Mouse (Mus musculus) common myeloid progenitor, adult 5-6 weeks (primary cell): ENCODE measurements around the gene Dnajc17. TPM values are rescaled to one million over a fixed set of nuclear protein-coding genes. Genes with fewer than 3 reads are reported as not detected.

Experiments
- ATAC-seq: replicated peaks from 2 replicates; pipeline ENCODE4 v1.8.0; 2016; ENCODE audit warnings: low read depth, mild to moderate bottlenecking, moderate TSS enrichment, inconsistent platforms; ENCODE audit not compliant: poor library complexity, severe bottlenecking
- total RNA-seq: library from RNA; stranded (forward); fragments of 200-1000, 187-1606 nt; gene quantifications from 2 replicates; pipeline ENCODE4 v1.2.3, GENCODE M21; 2017

Dnajc17 gene
- 41.5 and 46.6 TPM in 2 replicates for total RNA-seq

GRCm38 (mm10) chr2:119208344-119209175 is at the start of gene Dnajc17, which contains the start of gene Zfyve19:
TSS of gene Dnajc17 (minus strand) at chr2:119208795.
TSS of gene Zfyve19 (plus strand) at chr2:119208617.
- peak; percentile 93 for ATAC-seq

DNA sequence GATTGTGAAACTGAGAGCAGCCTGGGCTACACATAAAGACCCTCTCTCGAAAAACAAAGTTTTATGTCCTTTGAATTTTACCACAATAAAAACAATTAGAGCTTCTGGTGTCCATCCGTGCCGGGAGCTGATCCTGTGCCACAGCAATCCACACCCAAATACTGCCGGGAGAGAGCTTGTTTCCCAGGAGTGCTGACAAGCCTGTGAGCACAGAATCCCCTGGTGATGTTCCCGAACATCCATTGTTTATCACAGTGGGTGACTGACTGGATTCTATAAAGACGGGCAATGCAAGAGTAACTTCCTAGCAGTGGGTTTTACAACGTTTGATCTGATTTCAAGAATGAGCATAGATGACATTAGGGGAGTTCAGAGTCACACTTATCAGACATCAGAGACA is 46.4 kb upstream of the Dnajc17 start:
- no peak for ATAC-seq

- ATAC-seq = peak; percentile 89
These were observed 42.4 kb upstream of the Dnajc17 start for GRCm38 (mm10) chr2:119250826-119251478.

GRCm38 (mm10) chr2:119250377-119250776 is 41.8 kb upstream of the Dnajc17 start:
- no peak for ATAC-seq

DNA sequence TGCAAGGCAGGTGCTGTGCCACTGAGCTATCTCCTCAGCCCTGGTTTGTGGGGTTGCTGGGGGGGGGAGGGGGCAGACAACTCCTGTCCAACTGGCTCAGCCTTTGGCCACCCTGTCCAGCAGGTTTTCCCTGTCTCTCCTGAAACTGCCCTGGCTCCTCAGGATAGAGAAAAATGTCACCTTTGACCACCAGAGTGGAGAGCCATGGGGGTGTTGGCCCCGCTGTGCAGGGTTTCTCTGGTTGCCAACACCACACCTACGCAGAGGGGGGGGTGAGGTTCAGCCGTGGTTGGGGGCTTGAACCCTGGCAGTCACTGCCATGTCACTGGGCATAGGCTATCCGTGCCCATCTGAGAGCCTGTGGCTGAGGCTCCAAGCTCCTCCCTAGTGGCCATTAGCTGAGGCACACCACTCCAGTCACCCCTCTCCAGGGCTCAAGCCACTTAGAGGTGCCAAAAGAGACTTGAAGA is 41.0 kb upstream of the Dnajc17 start:
- 0 out of 2 replicates have a peak, but pooled peaks have one; percentile 15 for ATAC-seq

DNA sequence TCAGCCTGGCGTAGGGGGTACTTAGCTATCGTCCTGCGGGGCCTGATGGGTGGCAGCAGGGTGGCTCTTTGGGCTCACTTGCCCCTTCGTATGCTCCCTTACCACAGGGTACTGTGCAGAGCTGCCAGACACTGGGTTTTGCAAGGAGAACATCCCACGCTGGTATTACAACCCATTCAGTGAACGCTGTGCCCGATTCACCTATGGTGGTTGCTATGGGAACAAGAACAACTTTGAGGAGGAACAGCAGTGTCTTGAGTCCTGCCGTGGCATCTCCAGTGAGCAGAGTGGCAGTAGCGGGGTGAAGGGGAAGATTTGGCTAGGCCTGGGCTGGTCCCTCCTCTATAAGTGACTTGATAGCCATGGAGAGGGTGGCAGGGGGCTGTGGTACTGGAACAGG is 39.3 kb upstream of the Dnajc17 start:
- ATAC-seq = no peak

DNA sequence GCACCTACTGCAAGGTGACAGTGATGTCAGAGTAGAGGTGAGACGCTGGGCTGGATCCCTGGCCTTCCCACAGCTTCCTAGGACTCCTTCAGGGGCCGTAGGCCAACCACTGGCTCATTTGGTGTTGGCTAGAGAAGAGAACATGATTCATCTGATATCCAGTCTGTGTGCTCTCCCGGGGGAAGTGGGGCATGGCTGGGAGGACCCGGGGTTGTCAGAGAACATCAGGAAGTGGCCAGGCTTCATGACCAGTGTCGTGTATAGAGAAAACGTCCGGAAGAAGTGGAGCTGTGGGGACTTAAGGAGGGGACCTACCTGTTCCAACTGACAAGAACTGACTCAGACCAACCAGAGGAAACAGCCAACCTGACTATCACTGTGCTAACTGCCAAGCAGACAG is 36.7 kb upstream of the Dnajc17 start:
- ATAC-seq = no peak

- ATAC-seq = no peak
These were observed 34.0 kb upstream of the Dnajc17 start for GRCm38 (mm10) chr2:119242548-119242947.

DNA sequence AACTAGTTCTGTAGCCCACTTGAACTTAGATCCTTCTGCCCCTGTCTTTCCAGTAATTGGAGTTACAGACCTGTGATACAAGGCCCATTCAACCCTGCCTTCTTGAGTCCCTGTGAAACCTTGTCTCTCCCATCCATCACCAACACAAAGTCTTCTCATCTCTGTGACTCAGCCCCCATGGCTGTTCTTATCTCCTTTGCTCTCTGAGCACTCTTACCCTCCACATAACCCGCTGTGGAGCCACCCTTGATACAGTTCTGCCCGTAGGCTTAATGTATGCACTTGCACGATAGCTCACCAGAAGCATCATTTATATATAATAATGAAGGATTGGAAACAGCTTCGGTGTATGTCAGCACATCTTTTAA is 32.2 kb upstream of the Dnajc17 start:
- ATAC-seq = no peak

DNA sequence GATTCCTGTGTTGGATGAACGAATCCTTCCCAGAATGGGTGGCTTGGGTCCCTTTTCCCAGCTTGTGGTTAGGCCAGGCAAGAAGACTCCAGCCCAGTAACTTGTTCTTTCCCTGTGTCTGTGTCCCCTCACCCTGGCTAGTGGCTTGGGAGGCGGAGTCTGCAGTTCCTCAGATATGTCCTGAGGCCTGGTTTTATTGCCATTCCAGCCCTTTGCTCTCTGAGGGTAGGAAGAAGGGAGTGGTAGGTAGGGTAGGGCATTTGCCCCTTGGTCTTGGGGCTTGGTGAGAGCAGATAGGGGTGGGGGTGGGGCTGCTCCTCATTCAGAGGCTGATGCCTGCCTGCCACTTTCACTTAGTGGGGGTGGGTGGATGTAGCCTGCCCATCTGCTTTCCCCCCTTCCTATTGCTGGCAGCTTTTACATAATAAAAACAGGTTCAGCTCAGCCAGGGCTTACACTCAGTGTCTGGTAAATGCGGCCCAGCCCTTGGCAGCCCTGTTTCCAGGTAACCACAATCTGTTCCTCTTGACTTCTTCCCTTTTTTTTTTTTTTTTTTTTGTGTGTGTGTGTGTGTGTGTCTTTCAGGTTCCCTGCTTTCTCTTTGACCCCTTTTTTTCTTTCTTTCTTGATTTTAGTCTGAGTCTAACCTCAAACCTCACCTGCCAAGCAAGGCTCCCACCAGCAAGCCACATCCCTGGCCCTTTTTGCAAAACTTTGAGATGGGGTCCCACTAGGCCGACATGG is 31.7 kb upstream of the Dnajc17 start:
- ATAC-seq = peak; percentile 13; the same call in 1 of the 2 replicates

DNA sequence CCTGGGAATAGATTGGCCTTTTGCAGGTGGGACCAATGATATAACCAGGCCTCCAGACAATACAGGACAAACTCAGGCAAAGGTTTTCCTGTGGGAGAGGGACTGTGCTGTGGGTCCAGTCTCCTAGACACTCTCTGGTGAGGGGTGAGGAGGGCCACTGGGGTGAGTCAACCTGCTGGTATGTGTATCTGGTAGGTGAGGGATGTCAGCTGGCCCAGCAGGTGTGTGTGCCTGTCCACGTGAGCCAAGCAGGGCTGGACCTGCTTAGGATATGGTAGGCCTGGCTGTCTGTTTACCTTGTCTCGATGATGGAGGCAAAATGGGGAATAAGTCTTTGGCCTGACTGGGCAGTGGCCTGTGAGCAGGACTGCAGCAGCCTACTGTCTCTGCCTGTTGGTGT is 30.1 kb upstream of the Dnajc17 start:
- no peak for ATAC-seq

DNA sequence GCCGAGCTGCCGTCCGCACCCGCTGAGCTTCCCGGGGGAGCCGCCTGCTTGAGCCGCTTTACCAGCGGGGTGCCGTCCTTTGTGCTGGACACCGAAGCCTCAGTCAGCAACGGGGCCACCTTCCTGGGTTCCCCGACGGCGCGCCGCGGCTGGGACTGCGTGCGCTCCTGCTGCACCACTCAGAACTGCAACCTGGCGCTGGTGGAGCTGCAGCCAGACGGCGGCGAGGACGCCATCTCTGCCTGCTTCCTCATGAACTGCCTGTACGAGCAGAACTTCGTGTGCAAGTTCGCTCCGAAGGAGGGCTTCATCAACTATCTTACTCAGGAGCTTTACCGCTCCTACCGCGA is 29.3 kb upstream of the Dnajc17 start:
- peak; percentile 37; the same call in 1 of the 2 replicates for ATAC-seq

- ATAC-seq = 0 out of 2 replicates have a peak, but pooled peaks have one; percentile 31
These were observed 28.7 kb upstream of the Dnajc17 start, which contains the start of gene Spint1 for GRCm38 (mm10) chr2:119237210-119237870. TSS of gene Spint1 (plus strand) at chr2:119237362.

DNA sequence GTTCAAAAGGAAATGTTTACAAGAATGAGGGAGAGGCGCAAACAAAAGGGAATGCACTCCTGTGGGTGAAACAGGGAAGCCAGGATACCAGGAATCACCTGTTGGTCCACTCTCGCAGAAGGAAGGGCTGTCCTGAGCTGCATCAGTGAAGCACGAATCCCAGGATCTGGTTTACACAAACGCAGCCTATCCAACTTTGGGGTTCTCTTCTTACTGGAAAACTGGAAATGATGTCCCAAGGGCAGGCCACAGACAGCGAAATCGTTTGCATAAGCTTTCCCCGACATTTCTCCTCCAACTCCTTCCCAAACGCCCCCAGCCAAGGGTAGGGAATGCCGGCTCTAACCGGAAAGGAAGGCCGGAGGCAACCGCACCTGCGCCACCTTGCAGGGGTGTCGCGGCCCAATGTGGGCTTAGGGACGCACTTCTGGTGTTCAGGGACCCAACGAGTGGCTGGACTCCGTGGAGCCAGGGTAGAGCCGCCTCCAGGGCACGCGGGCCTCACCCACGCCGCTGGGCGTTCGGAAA is 28.2 kb upstream of the Dnajc17 start:
- ATAC-seq = no peak

DNA sequence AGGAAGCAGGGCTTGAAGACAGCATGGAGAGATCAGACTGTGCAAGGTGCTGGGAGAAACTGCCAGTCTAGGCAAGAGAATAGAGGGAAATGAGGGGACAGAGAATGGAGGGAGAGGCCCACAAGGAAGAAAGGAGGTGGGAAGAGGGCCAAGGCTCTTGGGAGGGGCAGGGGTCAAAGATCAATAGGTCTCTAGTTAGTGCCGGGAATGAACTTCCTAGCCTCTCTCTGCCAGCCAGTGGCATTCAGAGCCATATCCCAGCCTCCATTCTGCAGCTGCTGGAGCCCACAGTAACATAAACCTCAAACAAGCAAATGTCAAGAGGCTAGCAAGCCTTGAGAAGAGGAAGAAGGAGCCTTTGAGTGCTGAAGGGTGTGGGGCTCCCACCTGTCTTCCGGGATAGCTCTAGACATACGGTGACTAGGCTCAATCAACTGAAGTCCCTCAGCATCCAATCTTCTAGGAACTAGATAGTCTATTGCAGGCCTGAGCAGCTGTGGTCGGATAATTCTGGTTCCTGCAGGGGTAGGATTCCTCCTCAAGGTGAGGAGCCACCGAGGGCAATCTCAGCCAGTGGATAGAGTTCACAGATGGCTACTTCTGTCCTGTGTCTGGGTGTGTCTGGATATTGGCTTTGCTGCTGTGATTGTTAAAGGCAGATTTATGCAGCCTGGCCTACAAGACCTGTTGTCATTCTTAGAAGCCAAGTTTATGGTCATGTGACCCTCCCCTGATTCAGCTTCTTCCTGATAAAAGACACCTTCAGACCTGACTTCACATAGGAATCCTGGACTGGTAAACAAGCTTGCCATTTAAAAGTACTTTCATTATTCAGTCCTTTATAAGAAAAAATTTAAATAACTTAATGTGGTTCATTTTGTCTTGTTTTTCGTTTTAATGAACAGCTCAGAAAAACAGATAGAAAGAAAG is 21.4 kb upstream of the Dnajc17 start, which contains the start of gene Ppp1r14d:
Ppp1r14d (minus strand) TSS at position 132 of the 930 bp plus-strand sequence.
- no peak for ATAC-seq

DNA sequence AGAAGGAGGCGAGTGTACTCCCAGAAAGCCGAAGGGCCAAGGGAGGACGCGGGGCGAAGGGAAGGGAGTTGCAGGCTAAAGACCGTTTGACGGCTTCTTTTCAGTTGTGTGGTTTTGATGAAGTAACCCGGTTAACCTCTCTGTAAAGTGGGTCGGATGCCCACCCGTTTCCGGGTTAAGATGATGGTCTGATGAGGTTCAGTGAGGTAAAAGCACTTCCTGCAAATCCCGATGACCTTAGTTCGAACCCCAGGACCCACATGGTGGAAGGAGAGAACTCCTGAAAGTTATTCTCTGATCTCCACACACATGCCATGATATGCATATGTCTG is 547 bp upstream of the Dnajc17 start:
- peak; percentile 12 for ATAC-seq

GRCm38 (mm10) chr2:119207961-119208343 is 643 bp downstream of the Dnajc17 start:
- ATAC-seq = peak; percentile 24

GRCm38 (mm10) chr2:119203871-119204460 is 4.6 kb downstream of the Dnajc17 start:
- no peak for ATAC-seq
